Mouse (Mus musculus): ENCODE results near the gene Angel2. TPM values are rescaled to one million over a fixed set of nuclear protein-coding genes. Genes with fewer than 3 reads are reported as not detected.

Angel2 gene
- polyA plus RNA-seq, 1 experiment from 2014 or later: 43.8 TPM

DNA sequence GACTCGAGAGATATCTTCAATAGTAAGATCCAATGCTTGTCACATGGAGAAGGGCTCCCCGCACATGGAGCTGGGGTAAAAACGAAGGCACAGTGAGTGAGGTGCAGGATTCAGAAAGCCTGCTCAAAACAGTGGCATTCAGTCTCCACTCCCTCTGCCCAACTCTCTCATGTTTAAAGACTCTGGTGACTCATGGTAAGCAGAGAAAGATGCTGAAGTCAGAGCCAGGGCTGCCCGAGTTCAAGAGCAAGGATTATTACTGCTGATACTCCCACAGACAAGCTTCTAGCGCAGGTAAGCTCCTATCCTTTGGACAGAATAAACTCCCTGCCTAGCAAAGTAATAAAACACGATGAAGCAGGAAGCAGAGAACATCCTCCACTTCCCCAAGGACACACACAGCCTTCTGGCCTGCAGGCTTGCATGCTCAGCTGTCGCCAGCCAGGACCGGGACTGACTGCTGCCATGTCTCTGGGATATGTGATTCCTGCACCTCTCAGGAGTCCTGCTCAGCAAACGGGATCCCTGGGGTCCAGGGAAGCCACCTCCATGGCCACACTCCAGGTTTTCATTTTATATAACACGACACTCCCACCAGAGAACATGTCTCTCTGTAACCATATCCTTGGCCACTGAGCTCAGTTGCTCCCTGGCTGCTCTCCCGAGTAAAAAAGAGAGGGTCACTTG lies 52.1 kb downstream of the Angel2 start:
- Histone ChIP-seq H3K36me3 (ENCODE audit: insufficient read depth, low read length) (no peaks in the 10 kb centered on the region), H3K4me3 (replicated peaks; ENCODE audit: low read depth, low read length) (no peak overlapping the region), H3K27me3 (ENCODE audit: insufficient read depth, low read length) (no peaks in the 10 kb centered on the region), H3K4me1 (replicated peaks; ENCODE audit: insufficient read depth, low read length) (peaks cover 14% of the 10 kb centered on the region; the same call in 1 of the 2 replicates), H3K4me2 (ENCODE audit: low read length) (peak overlapping the region; percentile 89), H3K9ac (ENCODE audit: low read depth, low read length) (peak overlapping the region; percentile 18; the same call in 1 of the 2 replicates), H3K27ac (no peak overlapping the region), H3K9me3 (replicated peaks; ENCODE audit: low read length) (no peaks in the 10 kb centered on the region)
- no peak for TF ChIP-seq CTCF (IDR thresholded peaks at IDR 0.05; ENCODE audit: low read depth)
- peak; percentile 24 for DNase-seq (ENCODE audit: low spot score)
- 23% methylated on average over 11 of the region's 11 CpGs for WGBS
- no peak for ATAC-seq (replicated peaks; ENCODE audit: low FRiP score, low read depth)

GRCm38 (mm10) chr1:190978001-190978400 lies 53.1 kb downstream of the Angel2 start:
- no peaks in the 10 kb centered on the region for H3K36me3 ChIP-seq (ENCODE audit: insufficient read depth, low read length)
- ATAC-seq (replicated peaks; ENCODE audit: low FRiP score, low read depth) (no peak), DNase-seq (ENCODE audit: low spot score) (peak; percentile 12)
- peak overlapping the region; percentile 65 for H3K9ac ChIP-seq (ENCODE audit: low read depth, low read length)
- H3K4me1 ChIP-seq (replicated peaks; ENCODE audit: insufficient read depth, low read length): peaks cover 14% of the 10 kb centered on the region; the same call in 1 of the 2 replicates
- no peaks in the 10 kb centered on the region for H3K27me3 ChIP-seq (ENCODE audit: insufficient read depth, low read length)
- TF ChIP-seq CTCF (IDR thresholded peaks at IDR 0.05; ENCODE audit: low read depth): no peak
- 2% methylated on average over 22 of the region's 22 CpGs for whole genome bisulfite sequencing
- no peaks in the 10 kb centered on the region for H3K9me3 ChIP-seq (replicated peaks; ENCODE audit: low read length)
- no peak overlapping the region for H3K27ac ChIP-seq
- H3K4me3 ChIP-seq (replicated peaks; ENCODE audit: low read depth, low read length): peak overlapping the region; percentile 52
- peak overlapping the region; percentile 89 for H3K4me2 ChIP-seq (ENCODE audit: low read length)

GRCm38 (mm10) chr1:190978511-190979073 lies 53.7 kb downstream of the Angel2 start:
- peak overlapping the region; percentile 52 for H3K4me3 ChIP-seq (replicated peaks; ENCODE audit: low read depth, low read length)
- H3K9me3 ChIP-seq (replicated peaks; ENCODE audit: low read length): no peaks in the 10 kb centered on the region
- ATAC-seq (replicated peaks; ENCODE audit: low FRiP score, low read depth) (peak; percentile 68), DNase-seq (ENCODE audit: low spot score) (peak; percentile 42)
- no peak for TF ChIP-seq CTCF (IDR thresholded peaks at IDR 0.05; ENCODE audit: low read depth)
- WGBS: 0% methylated on average over 45 of the region's 46 CpGs
- H3K4me2 ChIP-seq (ENCODE audit: low read length): peak overlapping the region; percentile 89
- no peaks in the 10 kb centered on the region for H3K36me3 ChIP-seq (ENCODE audit: insufficient read depth, low read length)
- peaks cover 14% of the 10 kb centered on the region; the same call in 1 of the 2 replicates for H3K4me1 ChIP-seq (replicated peaks; ENCODE audit: insufficient read depth, low read length)
- H3K9ac ChIP-seq (ENCODE audit: low read depth, low read length): peak overlapping the region; percentile 65
- peak overlapping the region; percentile 19; the same call in 1 of the 2 replicates for H3K27ac ChIP-seq
- no peaks in the 10 kb centered on the region for H3K27me3 ChIP-seq (ENCODE audit: insufficient read depth, low read length)

GRCm38 (mm10) chr1:190979100-190979563 lies 54.2 kb downstream of the Angel2 start, which contains the start of gene Vash2:
Gene Vash2 (minus strand): TSS chr1:190979296.
- peak; percentile 94 for ATAC-seq (replicated peaks; ENCODE audit: low FRiP score, low read depth)
- Histone ChIP-seq H3K4me3 (replicated peaks; ENCODE audit: low read depth, low read length) (peak within 1 kb of the TSS; percentile 52), H3K9me3 (replicated peaks; ENCODE audit: low read length) (no peaks in the 10 kb centered on the region), H3K36me3 (ENCODE audit: insufficient read depth, low read length) (no peaks in the 10 kb centered on the region), H3K9ac (ENCODE audit: low read depth, low read length) (peak within 1 kb of the TSS; percentile 65), H3K27ac (peak within 1 kb of the TSS; percentile 37; the same call in 1 of the 2 replicates), H3K27me3 (ENCODE audit: insufficient read depth, low read length) (no peaks in the 10 kb centered on the region), H3K4me1 (replicated peaks; ENCODE audit: insufficient read depth, low read length) (peaks cover 14% of the 10 kb centered on the region; the same call in 1 of the 2 replicates), H3K4me2 (ENCODE audit: low read length) (peak within 1 kb of the TSS; percentile 89)
- TF ChIP-seq CTCF (IDR thresholded peaks at IDR 0.05; ENCODE audit: low read depth): no peak
- DNase-seq (ENCODE audit: low spot score): peak; percentile 97
- WGBS: 0% methylated on average over 33 of the region's 38 CpGs

DNA sequence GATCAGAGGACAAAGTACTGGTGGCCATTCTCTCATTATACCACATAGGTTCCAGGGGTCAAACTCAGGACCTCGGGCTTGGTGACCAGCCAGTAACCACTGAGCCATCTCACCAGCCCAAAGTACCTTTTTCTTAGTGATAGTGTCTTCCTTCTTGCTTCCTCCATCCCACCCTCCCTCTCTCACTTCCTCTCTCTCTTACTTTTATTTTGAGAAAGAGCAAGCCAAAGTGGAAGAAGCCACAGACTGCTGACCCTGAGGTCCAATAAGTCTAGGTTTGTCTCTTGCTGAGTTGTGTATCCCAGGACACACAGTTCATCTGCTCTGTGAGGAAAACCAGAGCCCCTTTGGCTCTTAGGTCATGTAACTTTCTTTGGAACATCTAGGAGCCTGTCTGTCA lies 55.6 kb downstream of the Angel2 start:
- Histone ChIP-seq H3K36me3 (ENCODE audit: insufficient read depth, low read length) (no peaks in the 10 kb centered on the region), H3K27me3 (ENCODE audit: insufficient read depth, low read length) (no peaks in the 10 kb centered on the region), H3K9me3 (replicated peaks; ENCODE audit: low read length) (no peaks in the 10 kb centered on the region), H3K4me3 (replicated peaks; ENCODE audit: low read depth, low read length) (no peak overlapping the region), H3K4me1 (replicated peaks; ENCODE audit: insufficient read depth, low read length) (peaks cover 14% of the 10 kb centered on the region; the same call in 1 of the 2 replicates), H3K27ac (no peak overlapping the region), H3K9ac (ENCODE audit: low read depth, low read length) (no peak overlapping the region), H3K4me2 (ENCODE audit: low read length) (no peak overlapping the region)
- DNase-seq (ENCODE audit: low spot score) (no peak), ATAC-seq (replicated peaks; ENCODE audit: low FRiP score, low read depth) (no peak)
- WGBS: 92% methylated on average over 1 of the region's 1 CpGs
- TF ChIP-seq CTCF (IDR thresholded peaks at IDR 0.05; ENCODE audit: low read depth): no peak

GRCm38 (mm10) chr1:190981412-190981811 lies 56.5 kb downstream of the Angel2 start:
- no peak overlapping the region for H3K4me2 ChIP-seq (ENCODE audit: low read length)
- peaks cover 14% of the 10 kb centered on the region; the same call in 1 of the 2 replicates for H3K4me1 ChIP-seq (replicated peaks; ENCODE audit: insufficient read depth, low read length)
- no peak for DNase-seq (ENCODE audit: low spot score)
- no peak for ATAC-seq (replicated peaks; ENCODE audit: low FRiP score, low read depth)
- H3K9ac ChIP-seq (ENCODE audit: low read depth, low read length): no peak overlapping the region
- H3K4me3 ChIP-seq (replicated peaks; ENCODE audit: low read depth, low read length): no peak overlapping the region
- WGBS: 85% methylated on average over 4 of the region's 4 CpGs
- no peaks in the 10 kb centered on the region for H3K27me3 ChIP-seq (ENCODE audit: insufficient read depth, low read length)
- no peaks in the 10 kb centered on the region for H3K36me3 ChIP-seq (ENCODE audit: insufficient read depth, low read length)
- no peaks in the 10 kb centered on the region for H3K9me3 ChIP-seq (replicated peaks; ENCODE audit: low read length)
- no peak for TF ChIP-seq CTCF (IDR thresholded peaks at IDR 0.05; ENCODE audit: low read depth)
- no peak overlapping the region for H3K27ac ChIP-seq
